Mouse (Mus musculus) heart, postnatal 0 days (tissue): ENCODE results near the gene Smim22.

Experiments
- CTCF ChIP-seq: IDR thresholded peaks from 2 replicates; pipeline ENCODE4 v1.5.1; 2016; ENCODE audit warnings: antibody characterized with exemption, control low read depth, low read depth
- EP300 ChIP-seq: IDR thresholded peaks from 2 replicates; pipeline ENCODE4 v1.6.1; 2016; ENCODE audit warnings: antibody characterized with exemption, low read depth

DNA sequence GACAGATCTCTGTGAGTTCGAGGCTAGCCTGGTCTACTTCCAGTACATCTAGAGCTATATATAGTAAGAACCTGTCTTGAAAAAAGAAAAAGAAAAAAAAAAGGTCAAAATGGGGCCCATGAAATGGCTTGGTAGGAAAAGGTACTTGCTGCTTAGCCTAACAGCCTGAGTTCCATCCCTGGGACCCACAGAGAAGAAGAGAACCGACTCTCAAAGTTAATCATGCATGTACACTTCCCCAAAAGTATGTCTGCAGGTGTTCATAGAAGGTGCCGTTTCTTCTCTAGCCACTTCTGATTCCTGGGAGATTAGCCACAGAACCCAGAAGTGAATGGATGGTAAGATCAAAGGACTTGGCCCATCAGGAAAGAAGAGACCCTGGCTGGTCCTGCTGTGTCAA, 38.7 kb upstream of the Smim22 start:
- TF ChIP-seq CTCF, result no peak
- TF ChIP-seq EP300, result no peak
